Mouse (Mus musculus): ENCODE data around the gene Nyap2. TPM values are rescaled to one million over a fixed set of nuclear protein-coding genes. Genes with fewer than 3 reads are reported as not detected.

The Nyap2 gene
- total and polyA plus RNA-seq, 2 experiments from 2014 or later: under 0.01 TPM; not detected in 1

DNA sequence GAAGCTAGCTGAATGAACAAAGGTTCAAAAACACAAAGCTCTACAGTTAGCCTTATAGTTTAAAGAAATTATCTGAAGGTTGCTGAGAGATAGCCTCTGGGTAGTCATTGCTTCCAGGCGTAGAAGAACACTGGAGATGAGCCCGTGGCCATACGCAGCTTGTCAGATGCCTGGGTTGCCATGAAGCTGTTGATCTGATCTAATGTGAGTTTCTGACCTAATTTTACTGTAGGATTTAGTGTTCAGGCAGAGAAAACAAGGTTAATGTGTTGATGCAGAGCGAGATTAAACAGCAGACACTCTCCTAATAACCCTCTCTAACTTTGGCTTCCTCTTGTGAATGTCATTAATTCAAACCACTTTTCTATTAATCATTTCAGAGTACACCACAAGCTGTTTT lies 16.1 kb downstream of the Nyap2 start:
- Histone ChIP-seq H3K4me2 (ENCODE audit: low read depth, low read length) (no peak overlapping the region), H3K27ac (ENCODE audit: low read depth) (no peak overlapping the region), H3K4me3 (ENCODE audit: low read depth, low read length) (no peak overlapping the region), H3K4me1 (ENCODE audit: control insufficient read depth, insufficient read depth) (no peaks in the 10 kb centered on the region), H3K27me3 (ENCODE audit: control insufficient read depth, insufficient read depth, low read length) (no peaks in the 10 kb centered on the region), H3K36me3 (replicated peaks; ENCODE audit: control insufficient read depth, insufficient read depth, low read length) (no peaks in the 10 kb centered on the region), H3K9me3 (replicated peaks; ENCODE audit: control insufficient read depth, low read length) (no peaks in the 10 kb centered on the region), H3K9ac (replicated peaks; ENCODE audit: low read depth, low read length) (no peak overlapping the region)
- no peak for ATAC-seq (ENCODE audit: insufficient read depth, low read depth)
- DNase-seq (ENCODE audit: low spot score): no peak
- TF ChIP-seq EP300 (IDR thresholded peaks at IDR 0.05; ENCODE audit: low read depth) (no peak), CTCF (IDR thresholded peaks at IDR 0.05; ENCODE audit: low read depth) (no peak)
- WGBS: 80% methylated on average over 4 of the region's 4 CpGs

DNA sequence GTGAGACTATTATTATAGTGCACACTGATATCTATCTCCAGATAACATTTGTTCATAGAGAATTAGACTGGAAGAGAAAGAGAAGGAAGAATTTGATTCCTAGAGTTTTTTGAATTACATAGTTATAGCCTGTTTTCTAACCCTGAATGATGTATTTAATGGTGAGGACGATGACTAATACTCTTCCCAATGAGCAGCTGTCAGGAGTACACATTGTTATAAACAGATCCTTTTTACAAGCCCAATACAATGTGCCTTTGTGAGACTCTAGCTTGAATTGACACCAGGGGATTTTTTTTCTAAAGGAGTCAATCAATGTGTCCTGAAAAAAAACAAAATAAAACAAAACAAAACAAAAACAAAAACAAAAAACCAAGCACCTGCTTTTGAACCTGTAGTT lies 22.2 kb downstream of the Nyap2 start:
- no peak for ATAC-seq (ENCODE audit: insufficient read depth, low read depth)
- 44% methylated on average over 1 of the region's 1 CpGs for WGBS
- Histone ChIP-seq H3K27ac (ENCODE audit: low read depth) (no peak overlapping the region), H3K9me3 (replicated peaks; ENCODE audit: control insufficient read depth, low read length) (no peaks in the 10 kb centered on the region), H3K4me2 (ENCODE audit: low read depth, low read length) (no peak overlapping the region), H3K4me3 (ENCODE audit: low read depth, low read length) (no peak overlapping the region), H3K4me1 (ENCODE audit: control insufficient read depth, insufficient read depth) (no peaks in the 10 kb centered on the region), H3K27me3 (ENCODE audit: control insufficient read depth, insufficient read depth, low read length) (no peaks in the 10 kb centered on the region), H3K36me3 (replicated peaks; ENCODE audit: control insufficient read depth, insufficient read depth, low read length) (no peaks in the 10 kb centered on the region), H3K9ac (replicated peaks; ENCODE audit: low read depth, low read length) (no peak overlapping the region)
- DNase-seq (ENCODE audit: low spot score): no peak
- TF ChIP-seq CTCF (IDR thresholded peaks at IDR 0.05; ENCODE audit: low read depth) (no peak), EP300 (IDR thresholded peaks at IDR 0.05; ENCODE audit: low read depth) (no peak)

DNA sequence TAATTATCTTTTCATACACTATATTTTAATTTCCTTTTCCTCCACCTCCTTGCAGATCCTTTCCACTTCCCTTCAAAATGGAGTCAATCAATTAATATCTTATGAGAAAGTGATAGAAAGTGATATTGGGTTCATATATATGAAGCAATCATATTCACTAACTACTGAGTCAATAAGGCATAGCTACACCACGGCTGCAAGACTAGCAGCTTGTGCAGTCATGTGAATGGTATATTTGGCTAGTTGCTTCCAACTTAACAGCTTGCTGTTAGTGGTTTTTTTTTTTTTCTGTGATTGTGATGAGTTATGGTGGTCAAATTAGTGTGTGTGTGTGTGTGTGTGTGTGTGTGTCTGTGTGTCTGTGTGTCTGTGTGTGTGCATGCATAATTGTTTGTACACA lies 25.0 kb downstream of the Nyap2 start:
- Histone ChIP-seq H3K4me1 (ENCODE audit: control insufficient read depth, insufficient read depth) (no peaks in the 10 kb centered on the region), H3K27me3 (ENCODE audit: control insufficient read depth, insufficient read depth, low read length) (no peaks in the 10 kb centered on the region), H3K27ac (ENCODE audit: low read depth) (no peak overlapping the region), H3K9me3 (replicated peaks; ENCODE audit: control insufficient read depth, low read length) (no peaks in the 10 kb centered on the region), H3K4me3 (ENCODE audit: low read depth, low read length) (no peak overlapping the region), H3K9ac (replicated peaks; ENCODE audit: low read depth, low read length) (no peak overlapping the region), H3K4me2 (ENCODE audit: low read depth, low read length) (no peak overlapping the region), H3K36me3 (replicated peaks; ENCODE audit: control insufficient read depth, insufficient read depth, low read length) (no peaks in the 10 kb centered on the region)
- WGBS: 61% methylated on average over 1 of the region's 1 CpGs
- no peak for DNase-seq (ENCODE audit: low spot score)
- no peak for ATAC-seq (ENCODE audit: insufficient read depth, low read depth)
- TF ChIP-seq CTCF (IDR thresholded peaks at IDR 0.05; ENCODE audit: low read depth) (no peak), EP300 (IDR thresholded peaks at IDR 0.05; ENCODE audit: low read depth) (no peak)

DNA sequence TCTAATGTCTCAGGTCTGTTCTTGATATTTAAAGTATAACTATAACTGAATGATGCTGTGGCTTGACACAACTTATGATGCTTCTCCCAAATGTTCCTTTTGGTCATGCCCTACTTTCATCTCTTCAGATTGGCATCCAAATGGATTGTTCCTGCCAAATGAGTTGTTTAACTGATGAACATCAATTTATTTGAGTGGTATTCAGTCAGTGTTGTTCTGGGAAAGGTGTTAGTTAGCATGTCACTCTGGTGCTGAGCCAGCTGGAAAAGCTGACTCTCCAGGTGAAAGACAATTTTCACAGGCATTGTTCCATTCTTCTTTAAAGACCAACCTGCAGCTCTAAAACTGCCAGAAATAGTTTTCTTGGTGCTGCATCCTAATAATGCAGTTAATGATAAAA lies 43.0 kb downstream of the Nyap2 start:
- H3K4me3 ChIP-seq (ENCODE audit: low read depth, low read length): no peak overlapping the region
- no peak for ATAC-seq (ENCODE audit: insufficient read depth, low read depth)
- no peaks in the 10 kb centered on the region for H3K9me3 ChIP-seq (replicated peaks; ENCODE audit: control insufficient read depth, low read length)
- H3K4me1 ChIP-seq (ENCODE audit: control insufficient read depth, insufficient read depth): no peaks in the 10 kb centered on the region
- H3K27me3 ChIP-seq (ENCODE audit: control insufficient read depth, insufficient read depth, low read length): no peaks in the 10 kb centered on the region
- H3K36me3 ChIP-seq (replicated peaks; ENCODE audit: control insufficient read depth, insufficient read depth, low read length): no peaks in the 10 kb centered on the region
- no peak for DNase-seq (ENCODE audit: low spot score)
- H3K4me2 ChIP-seq (ENCODE audit: low read depth, low read length): no peak overlapping the region
- H3K27ac ChIP-seq (ENCODE audit: low read depth): no peak overlapping the region
- H3K9ac ChIP-seq (replicated peaks; ENCODE audit: low read depth, low read length): no peak overlapping the region
- TF ChIP-seq CTCF (IDR thresholded peaks at IDR 0.05; ENCODE audit: low read depth) (no peak), EP300 (IDR thresholded peaks at IDR 0.05; ENCODE audit: low read depth) (no peak)

DNA sequence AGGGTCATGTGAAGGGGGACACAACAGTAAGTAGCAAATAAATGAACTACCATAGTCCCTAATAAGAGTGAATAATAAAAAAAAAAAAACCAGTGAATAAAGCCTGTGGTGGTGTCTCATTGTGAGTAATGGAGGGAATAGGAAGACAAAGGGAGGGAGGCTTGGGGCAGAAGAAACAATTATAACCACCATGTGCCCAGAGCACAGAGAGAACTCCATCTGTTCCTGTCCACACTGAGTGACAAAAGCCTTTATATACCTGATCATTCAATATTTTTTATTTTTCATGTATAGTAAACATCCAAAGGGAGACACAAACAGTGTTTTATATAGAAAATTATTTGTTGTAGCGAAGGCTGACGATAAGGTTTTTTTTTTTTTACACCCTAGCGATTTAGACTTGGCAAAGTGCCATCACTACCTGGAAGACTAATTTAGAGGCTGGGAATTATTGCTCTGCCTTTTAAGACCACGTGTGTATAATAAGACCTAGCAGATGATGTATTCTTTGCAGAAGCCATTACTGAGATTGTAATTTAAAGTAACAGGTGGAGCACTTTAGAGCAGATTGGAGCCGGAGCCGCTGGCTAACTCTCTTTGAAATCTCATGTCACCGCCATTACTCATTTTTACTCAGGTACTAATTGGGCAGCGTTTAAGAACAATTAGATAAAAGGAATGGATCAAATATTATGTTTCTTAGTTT lies 55.4 kb downstream of the Nyap2 start:
- H3K4me3 ChIP-seq (ENCODE audit: low read depth, low read length): no peak overlapping the region
- no peak for TF ChIP-seq CTCF (IDR thresholded peaks at IDR 0.05; ENCODE audit: low read depth)
- no peak for TF ChIP-seq EP300 (IDR thresholded peaks at IDR 0.05; ENCODE audit: low read depth)
- H3K36me3 ChIP-seq (replicated peaks; ENCODE audit: control insufficient read depth, insufficient read depth, low read length): no peaks in the 10 kb centered on the region
- H3K4me2 ChIP-seq (ENCODE audit: low read depth, low read length): no peak overlapping the region
- no peaks in the 10 kb centered on the region for H3K9me3 ChIP-seq (replicated peaks; ENCODE audit: control insufficient read depth, low read length)
- no peak for DNase-seq (ENCODE audit: low spot score)
- no peaks in the 10 kb centered on the region for H3K27me3 ChIP-seq (ENCODE audit: control insufficient read depth, insufficient read depth, low read length)
- no peak for ATAC-seq (ENCODE audit: insufficient read depth, low read depth)
- H3K4me1 ChIP-seq (ENCODE audit: control insufficient read depth, insufficient read depth): no peaks in the 10 kb centered on the region
- H3K27ac ChIP-seq (ENCODE audit: low read depth): no peak overlapping the region
- H3K9ac ChIP-seq (replicated peaks; ENCODE audit: low read depth, low read length): no peak overlapping the region
- 77% methylated on average over 8 of the region's 8 CpGs for WGBS

DNA sequence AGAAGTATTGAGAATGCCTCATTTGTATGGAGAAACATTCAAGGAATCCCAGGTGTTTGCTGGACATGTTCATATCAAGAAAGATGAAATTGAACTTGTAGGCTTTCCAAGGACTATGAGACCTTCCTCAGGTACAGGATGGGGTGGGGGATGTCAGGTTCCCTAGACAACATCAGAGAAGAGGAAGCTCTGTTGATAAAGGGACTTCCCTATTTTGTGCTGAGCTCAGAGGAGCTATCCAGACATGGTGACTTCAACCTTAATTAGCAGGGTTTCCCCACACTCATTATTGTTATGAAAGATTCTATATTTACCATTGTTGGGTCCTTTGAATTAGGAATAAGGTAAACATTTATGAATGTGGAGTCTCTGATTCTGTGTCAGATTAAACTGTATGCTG lies 67.1 kb downstream of the Nyap2 start:
- H3K27me3 ChIP-seq (ENCODE audit: control insufficient read depth, insufficient read depth, low read length): no peaks in the 10 kb centered on the region
- H3K27ac ChIP-seq (ENCODE audit: low read depth): no peak overlapping the region
- H3K4me3 ChIP-seq (ENCODE audit: low read depth, low read length): no peak overlapping the region
- H3K4me1 ChIP-seq (ENCODE audit: control insufficient read depth, insufficient read depth): no peaks in the 10 kb centered on the region
- H3K4me2 ChIP-seq (ENCODE audit: low read depth, low read length): no peak overlapping the region
- ATAC-seq (ENCODE audit: insufficient read depth, low read depth) (no peak), DNase-seq (ENCODE audit: low spot score) (no peak)
- H3K9ac ChIP-seq (replicated peaks; ENCODE audit: low read depth, low read length): no peak overlapping the region
- no peaks in the 10 kb centered on the region for H3K9me3 ChIP-seq (replicated peaks; ENCODE audit: control insufficient read depth, low read length)
- no peaks in the 10 kb centered on the region for H3K36me3 ChIP-seq (replicated peaks; ENCODE audit: control insufficient read depth, insufficient read depth, low read length)
- TF ChIP-seq EP300 (IDR thresholded peaks at IDR 0.05; ENCODE audit: low read depth) (no peak), CTCF (IDR thresholded peaks at IDR 0.05; ENCODE audit: low read depth) (no peak)
